Mouse (Mus musculus): ENCODE results near the gene Slc22a5.

DNA sequence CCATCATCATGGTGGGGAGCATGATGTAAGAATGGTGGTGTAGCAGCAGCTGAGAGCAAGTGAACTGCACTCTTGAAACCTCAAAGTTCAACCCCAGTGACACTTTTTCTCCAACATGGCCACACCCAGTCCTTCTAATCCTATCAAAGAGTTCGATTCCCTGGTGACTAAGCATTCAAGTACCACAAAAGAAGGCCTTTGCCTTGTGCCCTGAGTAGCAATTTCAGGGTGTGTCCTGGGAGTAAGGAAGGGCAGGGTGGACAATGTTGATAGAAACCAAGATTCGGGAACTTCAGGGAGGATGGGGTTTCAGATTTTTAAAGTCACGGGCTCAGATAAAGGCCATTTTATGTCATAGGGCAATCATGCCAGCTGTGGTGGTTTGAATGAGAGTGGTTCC, 38.3 kb upstream of the Slc22a5 start:
- no peak for TF ChIP-seq CTCF (IDR thresholded peaks at IDR 0.05; ENCODE audit: borderline replicate concordance, extremely low read depth, insufficient read depth, insufficient read length)
- TF ChIP-seq POLR2A (IDR thresholded peaks at IDR 0.05; ENCODE audit: borderline replicate concordance, extremely low read depth, insufficient read depth, insufficient read length, poor library complexity, severe bottlenecking), result no peak
